Mouse (Mus musculus): Measurements from ENCODE around the gene Dmc1.

DNA sequence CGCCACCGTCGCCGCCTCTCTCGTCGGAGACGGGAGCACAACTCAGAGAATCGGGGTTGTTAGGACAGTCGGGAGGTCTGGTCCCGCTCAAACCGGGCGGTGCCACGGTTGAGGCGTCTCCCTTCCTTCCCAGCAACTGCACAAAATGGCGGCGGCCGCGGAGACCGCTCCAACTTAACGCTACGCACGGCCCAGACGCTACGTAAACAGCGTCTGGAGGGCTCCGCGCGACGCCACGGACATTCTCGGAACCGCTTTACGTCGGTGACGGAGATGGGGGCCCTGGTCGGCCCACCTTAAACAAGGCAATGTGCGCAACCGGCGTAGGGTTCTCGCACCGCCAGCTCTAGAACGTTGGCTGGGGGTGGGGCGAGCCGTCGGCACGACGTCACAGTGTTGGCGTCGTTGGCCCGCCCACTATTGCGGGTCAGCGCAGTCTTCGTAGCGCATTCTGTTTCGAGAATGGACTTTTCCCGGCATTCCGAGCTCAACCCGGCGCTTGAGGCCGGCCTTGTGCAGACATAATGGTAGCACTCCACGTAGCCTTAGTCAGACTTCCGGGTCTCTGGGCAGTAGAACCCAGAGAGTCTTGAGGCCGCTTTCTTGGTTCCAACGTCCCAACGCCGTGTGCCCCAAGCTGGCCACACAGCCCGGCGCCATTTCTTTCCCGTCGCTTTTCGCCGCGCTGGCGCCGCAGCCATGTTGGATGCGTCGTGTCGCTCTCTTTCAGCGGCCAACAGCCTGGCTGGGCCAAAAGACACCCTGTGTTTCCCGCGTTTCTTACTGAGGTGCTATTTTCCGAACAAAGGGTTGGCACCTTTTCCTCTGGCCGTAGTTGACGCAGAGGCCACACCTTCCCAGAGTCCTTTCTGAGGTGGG, 58.3 kb downstream of the Dmc1 start, which contains the start of gene Ddx17:
- no peak for TF ChIP-seq CTCF (IDR thresholded peaks at IDR 0.05; ENCODE audit: extremely low read depth, insufficient read depth, insufficient read length, insufficient replicate concordance)
- TF ChIP-seq POLR2A (IDR thresholded peaks at IDR 0.05; ENCODE audit: low read depth, low read length) = peak; percentile 90
